ENCODE assay signal across 8 mouse cellular contexts in the genomic region with DNA sequence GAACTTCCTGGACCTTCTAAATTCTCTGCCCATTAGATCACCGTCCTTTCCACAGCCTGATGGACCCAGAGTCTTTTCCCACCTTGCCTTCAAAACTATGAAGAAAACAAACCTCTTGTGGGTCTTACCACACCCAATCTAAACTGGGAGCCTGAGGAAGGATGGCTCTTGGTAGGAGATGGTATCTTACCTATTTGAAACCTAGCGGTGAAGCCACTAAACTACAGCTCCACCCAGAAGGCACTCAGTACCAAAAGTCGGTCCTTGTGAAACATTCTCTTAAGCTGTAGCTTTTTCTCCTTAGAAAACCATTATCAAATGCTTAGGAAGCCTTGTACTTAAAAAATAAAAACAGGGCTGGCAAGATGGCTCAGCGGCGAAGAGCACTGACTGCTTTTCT. TPM values are rescaled to one million over a fixed set of nuclear protein-coding genes. Genes with fewer than 3 reads are reported as not detected.
DNase-seq lines count a peak whose midpoint lies in the region; ATAC-seq lines count a peak whose summit lies in the region.

No protein-coding gene starts in this region.

- no peak overlapping the region for H3K27ac ChIP-seq in heart, embryonic 15.5 days
- peak overlapping the region; percentile 98 for H3K27ac ChIP-seq in liver, embryonic 13.5 days

- WGBS in heart, embryonic 15.5 days = 90% methylated on average over 5 of the region's 5 CpGs
- WGBS in liver, embryonic 13.5 days (ENCODE audit: insufficient replicate concordance) = 71% methylated on average over 5 of the region's 5 CpGs

- ATAC-seq in heart, embryonic 15.5 days (replicated peaks; ENCODE audit: insufficient number of reproducible peaks, insufficient read depth, low FRiP score, low read depth) = no peak
- peak; percentile 13; the same call in 1 of the 2 replicates for ATAC-seq in liver, embryonic 13.5 days (ENCODE audit: low read depth)

- peaks cover 27% of the 10 kb centered on the region for H3K4me1 ChIP-seq in heart, embryonic 15.5 days (replicated peaks)
- H3K4me1 ChIP-seq in erythroblast, embryonic 14.5 days (ENCODE audit: control insufficient read depth) = peaks cover 71% of the 10 kb centered on the region
- H3K4me1 ChIP-seq in liver, embryonic 13.5 days (replicated peaks) = peaks cover 66% of the 10 kb centered on the region

- H3K9me3 ChIP-seq in heart, embryonic 15.5 days (replicated peaks) = no peaks in the 10 kb centered on the region
- no peaks in the 10 kb centered on the region for H3K9me3 ChIP-seq in erythroblast, embryonic 14.5 days (ENCODE audit: control insufficient read depth, low read length)
- H3K9me3 ChIP-seq in liver, embryonic 13.5 days (replicated peaks) = no peaks in the 10 kb centered on the region

- H3K9ac ChIP-seq in heart, embryonic 15.5 days = no peak overlapping the region
- H3K9ac ChIP-seq in liver, embryonic 13.5 days = peak overlapping the region; percentile 97

- H3K36me3 ChIP-seq in heart, embryonic 15.5 days = peaks cover 20% of the 10 kb centered on the region
- H3K36me3 ChIP-seq in erythroblast, embryonic 14.5 days (ENCODE audit: control insufficient read depth) = peaks cover 64% of the 10 kb centered on the region
- peaks cover 50% of the 10 kb centered on the region for H3K36me3 ChIP-seq in liver, embryonic 13.5 days

- no peak overlapping the region for H3K4me3 ChIP-seq in heart, embryonic 15.5 days
- H3K4me3 ChIP-seq in erythroblast, embryonic 14.5 days (replicated peaks) = peak overlapping the region; percentile 74
- H3K4me3 ChIP-seq in liver, embryonic 13.5 days (replicated peaks) = peak overlapping the region; percentile 92

- intact Hi-C loops in left cerebral cortex, postnatal 14 days (cut with DNase I) = loop anchor here (10.0 kb wide), 1 partner anchor 226 kb away; no protein-coding TSS in a partner anchor

- peak overlapping the region; percentile 83; the same call in 1 of the 2 replicates for H3K4me2 ChIP-seq in heart, embryonic 15.5 days
- H3K4me2 ChIP-seq in liver, embryonic 13.5 days = peak overlapping the region; percentile 82

- no peak for DNase-seq in heart, adult 11 months
- peak; percentile 56 for DNase-seq in CD4-positive helper T cell, adult 2 months (ENCODE audit: low read depth, low spot score)
- no peak for DNase-seq in liver, embryonic 13.5 days
- no peak for DNase-seq in left cerebral cortex, postnatal 14 days (ENCODE audit: low spot score in 2 of 2)
- no peak for DNase-seq in cerebellum, adult 11 months
- no peak for DNase-seq in adrenal gland, postnatal 25 days

- H3K27me3 ChIP-seq in heart, embryonic 15.5 days = no peaks in the 10 kb centered on the region
- H3K27me3 ChIP-seq in erythroblast, embryonic 14.5 days (ENCODE audit: control insufficient read depth) = no peaks in the 10 kb centered on the region; the same call in 1 of the 2 replicates
- H3K27me3 ChIP-seq in liver, embryonic 13.5 days = no peaks in the 10 kb centered on the region

RNA-seq across cellular contexts. Expression of gene Spef1, which starts 1.2 kb away (rescaled TPM):
- 1.9 and 2.0 TPM in 2 replicates for polyA plus RNA-seq in heart, embryonic 15.5 days (2015; fragmentation: Nextera tagmentation; extraction: Ambion mirVana)
- 1.6 and 2.1 TPM in 2 replicates for polyA plus RNA-seq in erythroblast, embryonic 14.5 days (2012)
- 1.1 and 1.2 TPM in 2 replicates for polyA plus RNA-seq in liver, embryonic 13.5 days (2015; fragmentation: Nextera tagmentation; extraction: Ambion mirVana)
- total RNA-seq in left cerebral cortex, postnatal 14 days (2021) = 10 to 100 TPM; 13.4 to 14.0 TPM
- 5.0 and 7.6 TPM in 2 replicates for total RNA-seq in adrenal gland, postnatal 25 days (2021)

RNA-seq across cellular contexts. Expression of gene Cdc25b, which starts 1.6 kb away (rescaled TPM):
- 49.9 and 61.4 TPM in 2 replicates for polyA plus RNA-seq in heart, embryonic 15.5 days (2015; fragmentation: Nextera tagmentation; extraction: Ambion mirVana)
- polyA plus RNA-seq in erythroblast, embryonic 14.5 days (2012) = 52.6 and 58.1 TPM in 2 replicates
- 171 and 201 TPM in 2 replicates for polyA plus RNA-seq in liver, embryonic 13.5 days (2015; fragmentation: Nextera tagmentation; extraction: Ambion mirVana)
- total RNA-seq in left cerebral cortex, postnatal 14 days (2021) = 10 to 100 TPM; 11.9 to 15.4 TPM
- total RNA-seq in adrenal gland, postnatal 25 days (2021) = 8.3 and 10.8 TPM in 2 replicates

RNA-seq across cellular contexts. Expression of gene Cenpb, which starts 8.4 kb away (rescaled TPM):
- polyA plus RNA-seq in heart, embryonic 15.5 days (2015; fragmentation: Nextera tagmentation; extraction: Ambion mirVana) = 7.5 and 10.7 TPM in 2 replicates
- polyA plus RNA-seq in erythroblast, embryonic 14.5 days (2012) = 27.7 and 31.8 TPM in 2 replicates
- polyA plus RNA-seq in liver, embryonic 13.5 days (2015; fragmentation: Nextera tagmentation; extraction: Ambion mirVana) = 3.5 and 4.5 TPM in 2 replicates
- 10 to 100 TPM; 89.7 to 97.4 TPM for total RNA-seq in left cerebral cortex, postnatal 14 days (2021)
- 52.9 and 66.5 TPM in 2 replicates for total RNA-seq in adrenal gland, postnatal 25 days (2021)

RNA-seq across cellular contexts. Expression of gene Ap5s1, which starts 18.6 kb away (rescaled TPM):
- polyA plus RNA-seq in heart, embryonic 15.5 days (2015; fragmentation: Nextera tagmentation; extraction: Ambion mirVana) = 35.5 and 40.2 TPM in 2 replicates
- 3.0 and 3.9 TPM in 2 replicates for polyA plus RNA-seq in erythroblast, embryonic 14.5 days (2012)
- 18.1 and 19.7 TPM in 2 replicates for polyA plus RNA-seq in liver, embryonic 13.5 days (2015; fragmentation: Nextera tagmentation; extraction: Ambion mirVana)
- total RNA-seq in left cerebral cortex, postnatal 14 days (2021) = 10 to 100 TPM; 23.9 to 26.3 TPM
- 18.6 and 24.5 TPM in 2 replicates for total RNA-seq in adrenal gland, postnatal 25 days (2021)

RNA-seq across cellular contexts. Expression of gene 1700037H04Rik, which starts 28.4 kb away (rescaled TPM):
- polyA plus RNA-seq in heart, embryonic 15.5 days (2015; fragmentation: Nextera tagmentation; extraction: Ambion mirVana) = 59.5 and 71.3 TPM in 2 replicates
- 219 and 275 TPM in 2 replicates for polyA plus RNA-seq in erythroblast, embryonic 14.5 days (2012)
- polyA plus RNA-seq in liver, embryonic 13.5 days (2015; fragmentation: Nextera tagmentation; extraction: Ambion mirVana) = 124 and 129 TPM in 2 replicates
- 10 to 100 TPM; 74.6 to 83.3 TPM for total RNA-seq in left cerebral cortex, postnatal 14 days (2021)
- total RNA-seq in adrenal gland, postnatal 25 days (2021) = 59.8 and 74.8 TPM in 2 replicates
